Mouse (Mus musculus): ENCODE measurements around the gene Sesn3.

DNA sequence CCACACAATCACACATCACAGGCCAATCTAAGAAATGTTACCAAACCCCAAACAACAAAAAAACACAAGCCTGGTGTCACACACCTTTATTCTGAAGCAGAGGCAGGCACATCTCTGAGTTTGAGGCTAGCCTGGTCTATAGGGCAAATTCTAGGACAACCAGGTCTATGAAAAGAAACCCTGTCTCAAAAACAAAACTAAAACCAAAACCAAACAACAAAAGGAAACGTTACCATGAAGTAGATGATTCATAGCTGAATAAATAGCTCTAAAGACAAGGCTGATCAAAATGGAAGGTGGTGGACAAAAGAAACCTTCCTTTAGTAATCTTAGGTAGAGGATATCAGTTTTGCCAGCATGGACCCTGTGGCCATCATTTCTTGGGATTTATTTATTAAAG, 1.9 kb upstream of the Sesn3 start:
- TF ChIP-seq EP300 (IDR thresholded peaks at IDR 0.05; ENCODE audit: low read length) (no peak), RAD21 (IDR thresholded peaks at IDR 0.05; ENCODE audit: low read depth, low read length) (no peak), MYC (IDR thresholded peaks at IDR 0.05; ENCODE audit: low read depth, low read length) (no peak), CTCF (conservative IDR thresholded peaks at IDR 0.05 in 1 of 2, IDR thresholded peaks at IDR 0.05 in 1 of 2; ENCODE audit: low read depth in 2 of 2, low read length in 2 of 2) (no peak), USF1 (IDR thresholded peaks at IDR 0.05; ENCODE audit: low read depth, low read length) (no peak), ZC3H11A (IDR thresholded peaks at IDR 0.05; ENCODE audit: low read depth, low read length) (no peak), POLR2AphosphoS2 (IDR thresholded peaks at IDR 0.05; ENCODE audit: low read depth, low read length) (no peak), BHLHE40 (IDR thresholded peaks at IDR 0.05; ENCODE audit: low read depth, low read length) (no peak), KAT2A (IDR thresholded peaks at IDR 0.05; ENCODE audit: insufficient replicate concordance, low read length) (no peak), POLR2A (IDR thresholded peaks at IDR 0.05; ENCODE audit: low read depth, low read length) (no peak), HCFC1 (IDR thresholded peaks at IDR 0.05; ENCODE audit: low read depth, low read length) (no peak)

Measured in CH12.LX (cell line).